Mouse (Mus musculus): ENCODE data around the gene Dnajc27.

Gene Dnajc27

GRCm38 (mm10) chr12:4083441-4083840 lies 1.1 kb downstream of the Dnajc27 start:
- DNase-seq, result no peak

GRCm38 (mm10) chr12:4107383-4107782 lies 25.0 kb downstream of the Dnajc27 start:
- DNase-seq, result peak; percentile 78

GRCm38 (mm10) chr12:4116132-4116531 lies 33.7 kb downstream of the Dnajc27 start:
- peak; percentile 8 for DNase-seq

- DNase-seq, result no peak
Measured at GRCm38 (mm10) chr12:4117136-4117535, 34.8 kb downstream of the Dnajc27 start.

GRCm38 (mm10) chr12:4117579-4117978 lies 35.2 kb downstream of the Dnajc27 start:
- DNase-seq, result no peak

- no peak for DNase-seq
Measured at GRCm38 (mm10) chr12:4127346-4127745, 45.0 kb downstream of the Dnajc27 start.

- peak; percentile 47 for DNase-seq
Measured at GRCm38 (mm10) chr12:4132941-4133846, 50.8 kb downstream of the Dnajc27 start, which contains the start of gene Adcy3. Gene Adcy3 (plus strand): TSS chr12:4133103.

- DNase-seq, result no peak
Measured at GRCm38 (mm10) chr12:4133847-4134212, 51.4 kb downstream of the Dnajc27 start.

- no peak for DNase-seq
Measured at GRCm38 (mm10) chr12:4143179-4143578, 60.8 kb downstream of the Dnajc27 start.

- no peak for DNase-seq
Measured at GRCm38 (mm10) chr12:4150936-4151335, 68.6 kb downstream of the Dnajc27 start.

- no peak for DNase-seq
Measured at GRCm38 (mm10) chr12:4151969-4152368, 69.6 kb downstream of the Dnajc27 start.

GRCm38 (mm10) chr12:4157466-4157865 lies 75.1 kb downstream of the Dnajc27 start:
- DNase-seq, result no peak

- no peak for DNase-seq
Measured at GRCm38 (mm10) chr12:4158179-4158578, 75.8 kb downstream of the Dnajc27 start.

GRCm38 (mm10) chr12:4158868-4159632 lies 76.7 kb downstream of the Dnajc27 start:
- DNase-seq, result no peak

Data from lung, postnatal 36 days (tissue).